Mouse (Mus musculus): ENCODE results near the gene Castor1.

The Castor1 gene

DNA sequence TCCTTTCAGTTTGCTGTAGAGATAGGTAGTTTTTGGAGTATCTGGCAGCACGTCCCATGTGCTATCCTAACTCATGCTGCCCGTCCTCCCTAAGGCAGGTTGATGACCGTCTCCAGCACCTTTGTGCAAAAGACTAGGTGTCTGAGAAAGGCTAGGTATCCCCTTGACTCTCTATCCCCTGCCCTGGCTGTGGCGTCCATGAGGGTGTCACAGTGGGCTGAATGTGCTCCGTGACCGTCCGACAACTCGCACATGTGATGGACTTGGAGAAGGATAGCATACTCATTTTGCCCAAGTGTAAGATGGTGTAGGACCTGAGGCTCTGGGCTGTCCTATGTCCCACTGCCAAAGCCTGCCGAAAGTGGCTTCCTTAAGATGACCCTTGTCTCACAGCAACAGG, 10.4 kb upstream of the Castor1 start:
- DNase-seq: no peak

DNA sequence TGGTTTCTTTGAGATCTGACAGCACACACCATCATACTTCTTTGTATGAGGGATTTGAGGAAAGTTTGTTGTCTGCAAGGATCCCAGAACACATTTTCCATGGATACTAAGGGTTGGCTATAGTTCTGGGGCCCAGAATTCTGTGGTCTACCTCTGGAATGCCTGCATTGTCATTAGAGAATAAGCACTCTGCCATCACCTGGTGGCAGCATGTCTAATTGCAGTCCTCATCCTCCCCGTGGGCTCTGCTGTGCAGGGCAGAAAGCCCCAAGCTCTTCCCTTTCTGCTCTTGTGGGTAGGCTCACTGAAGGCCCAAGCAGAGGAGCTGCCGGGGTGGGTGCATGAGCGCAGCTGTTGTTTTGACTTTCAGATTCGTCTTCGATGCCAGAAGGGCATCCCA, 8.5 kb upstream of the Castor1 start:
- no peak for DNase-seq

DNA sequence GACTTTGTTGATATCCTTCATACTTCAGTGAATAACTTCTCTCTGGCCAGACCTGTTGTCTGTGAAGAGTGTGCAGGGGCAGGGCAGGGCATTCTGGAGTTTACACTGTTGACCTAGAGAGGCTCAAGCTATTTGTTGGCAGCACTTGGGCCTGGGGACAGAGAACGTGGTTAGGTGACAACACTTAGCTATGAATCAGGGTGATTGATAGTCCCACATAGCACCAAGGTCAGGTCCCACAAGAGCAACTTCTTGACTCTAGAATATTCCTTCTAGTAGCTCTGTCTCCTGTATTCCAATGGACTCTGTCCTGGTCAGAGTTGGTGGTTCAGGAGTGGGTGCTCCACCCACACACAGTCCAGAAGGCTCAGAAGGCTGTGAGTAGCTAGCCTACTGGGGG, 7.2 kb upstream of the Castor1 start:
- DNase-seq: no peak

DNA sequence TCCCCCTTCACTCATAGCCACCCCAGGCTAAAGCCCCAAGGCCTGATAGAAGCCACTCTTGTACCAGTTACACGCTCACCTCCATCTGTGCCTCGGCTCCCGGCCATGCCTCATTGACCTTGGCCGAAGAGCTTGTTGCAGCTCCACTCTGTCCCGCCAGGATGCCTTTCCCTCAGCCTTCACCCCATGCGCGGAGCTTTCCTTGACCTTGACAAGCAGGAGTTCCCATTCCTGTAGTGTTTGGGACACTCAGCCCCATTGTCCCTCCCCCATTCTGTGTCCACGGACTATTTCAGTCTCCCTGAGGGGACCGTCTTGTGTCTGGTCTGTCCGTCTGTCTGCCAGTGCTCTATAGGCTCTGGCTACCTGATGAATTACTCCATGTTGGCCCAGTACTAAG, 4.9 kb upstream of the Castor1 start:
- DNase-seq: no peak

DNA sequence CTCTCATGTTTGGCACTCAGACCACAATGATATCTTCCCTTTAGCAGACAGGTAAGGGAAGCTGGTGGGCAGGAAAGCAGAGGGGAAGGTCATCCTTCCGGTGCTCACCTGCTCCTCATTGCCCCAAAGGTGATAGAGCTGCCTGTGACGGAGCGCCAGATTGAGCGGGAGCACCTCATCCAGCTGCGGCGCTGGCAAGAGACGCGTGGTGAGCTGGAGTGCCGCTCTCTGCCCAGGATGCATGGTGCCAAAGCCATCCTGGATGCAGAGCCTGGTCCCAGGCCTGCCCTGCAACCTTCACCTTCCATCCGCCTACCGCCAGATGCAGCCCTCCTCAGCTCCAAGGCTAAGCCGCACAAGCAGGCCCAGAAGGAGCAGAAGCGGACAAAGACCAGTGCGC, 3.5 kb upstream of the Castor1 start:
- no peak for DNase-seq

DNA sequence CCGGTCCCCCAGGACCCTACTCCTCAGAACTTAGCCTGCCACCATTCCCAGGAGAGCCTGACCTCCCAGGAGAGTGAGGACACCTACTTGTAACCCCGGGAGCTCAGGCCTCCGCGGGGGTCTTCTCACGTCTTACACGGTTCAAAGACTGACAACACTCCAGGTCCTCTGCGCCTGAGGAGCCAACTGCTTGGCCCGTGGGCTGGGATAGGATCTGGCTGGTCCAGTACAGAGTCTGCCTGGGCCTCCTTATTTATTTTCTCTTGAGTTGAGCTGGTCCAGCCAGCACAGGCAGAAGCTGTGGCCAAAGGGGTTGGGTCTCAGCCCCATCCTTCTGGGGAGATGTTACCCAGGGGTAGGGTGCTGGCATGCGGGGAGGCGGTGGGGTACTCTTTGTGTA, 3.0 kb upstream of the Castor1 start:
- no peak for DNase-seq

GRCm38 (mm10) chr11:4216248-4217000, 1.6 kb upstream of the Castor1 start:
- DNase-seq: no peak

DNA sequence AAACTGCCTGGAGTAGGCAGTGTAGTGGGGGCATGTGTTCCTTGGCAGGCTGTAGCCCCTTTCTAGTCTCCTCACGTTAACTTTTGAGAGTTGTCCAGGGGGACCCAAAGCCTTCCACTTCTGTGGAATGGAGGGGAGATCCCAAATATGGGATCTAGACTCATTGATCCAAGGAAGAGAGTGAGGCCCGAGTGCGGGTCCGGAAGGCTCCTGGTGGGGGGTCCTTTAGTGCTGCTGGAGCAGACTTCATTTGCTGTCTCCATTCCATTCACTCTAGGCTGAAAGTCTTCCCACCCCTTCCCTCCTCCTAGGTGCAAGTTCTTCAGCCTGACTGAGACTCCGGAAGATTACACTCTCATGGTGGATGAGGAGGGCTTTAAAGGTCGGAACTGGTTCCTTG, 612 bp downstream of the Castor1 start:
- DNase-seq: no peak

- DNase-seq: peak; percentile 36
These were observed 1.3 kb downstream of the Castor1 start for GRCm38 (mm10) chr11:4219317-4219751.

DNA sequence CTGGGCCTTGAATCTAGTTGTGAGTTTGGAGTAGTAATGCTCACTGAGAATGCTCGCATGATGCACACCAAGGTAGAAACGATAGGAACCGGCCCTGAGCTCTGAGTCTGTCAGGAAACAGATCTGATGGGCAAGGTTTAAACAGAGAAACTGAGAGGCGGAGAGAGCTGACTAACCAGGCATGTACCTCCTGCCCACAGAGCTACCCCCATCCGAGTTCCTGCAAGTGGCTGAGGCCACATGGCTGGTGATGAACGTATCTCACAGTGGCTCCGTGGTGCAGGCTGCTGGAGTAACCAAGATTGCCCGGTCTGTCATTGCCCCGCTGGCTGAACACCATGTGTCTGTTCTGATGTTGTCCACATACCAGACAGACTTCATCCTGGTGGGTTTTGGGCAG, 1.9 kb downstream of the Castor1 start:
- DNase-seq: no peak

GRCm38 (mm10) chr11:4220443-4221400, 2.7 kb downstream of the Castor1 start:
- peak; percentile 87 for DNase-seq

- no peak for DNase-seq
These were observed 4.3 kb downstream of the Castor1 start for GRCm38 (mm10) chr11:4222046-4222950.

DNA sequence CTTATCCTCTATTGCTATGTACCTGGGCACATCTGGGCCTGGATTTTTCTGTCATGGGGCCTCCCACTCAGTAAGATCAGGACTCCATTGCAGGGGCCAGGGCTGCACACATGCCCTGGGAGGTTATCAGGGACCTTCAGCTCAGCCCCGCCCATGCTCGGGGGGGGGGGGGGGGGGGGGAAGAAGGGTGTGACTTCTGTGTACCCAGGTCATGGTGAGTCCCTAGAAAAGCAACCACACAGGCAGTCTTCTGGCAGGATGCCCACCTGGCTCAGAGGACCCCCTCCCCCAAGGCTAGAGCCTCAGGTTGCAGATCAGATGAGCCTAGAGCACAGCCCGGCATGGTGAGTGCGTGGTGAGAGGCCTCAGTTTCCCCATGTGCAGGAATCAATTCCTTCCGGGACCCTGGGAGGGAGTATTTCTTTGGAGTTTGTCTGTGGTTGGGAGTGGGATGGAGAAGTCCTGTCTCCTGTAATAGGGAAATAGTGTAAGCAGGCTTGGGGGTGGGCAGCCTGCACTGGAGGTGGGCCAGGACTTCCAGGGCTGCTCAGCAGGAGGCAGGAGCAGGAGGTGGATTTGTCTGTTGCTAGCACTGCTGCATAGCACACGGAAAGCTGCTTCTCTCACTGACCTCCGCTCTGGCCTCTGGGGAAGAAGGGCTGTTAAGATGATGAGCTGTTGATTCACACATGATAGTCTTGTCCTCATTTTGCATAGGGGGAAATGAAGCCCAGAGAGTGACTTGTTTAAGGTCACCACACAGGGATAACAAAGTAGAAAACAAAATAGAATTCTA, 5.6 kb downstream of the Castor1 start:
- DNase-seq: no peak

- no peak for DNase-seq
These were observed 6.2 kb downstream of the Castor1 start for GRCm38 (mm10) chr11:4224223-4224622.

- no peak for DNase-seq
These were observed 8.7 kb downstream of the Castor1 start for GRCm38 (mm10) chr11:4226569-4227325.

GRCm38 (mm10) chr11:4228463-4228862, 10.4 kb downstream of the Castor1 start:
- DNase-seq: no peak

- no peak for DNase-seq
These were observed 11.8 kb downstream of the Castor1 start for GRCm38 (mm10) chr11:4229841-4230240.

DNA sequence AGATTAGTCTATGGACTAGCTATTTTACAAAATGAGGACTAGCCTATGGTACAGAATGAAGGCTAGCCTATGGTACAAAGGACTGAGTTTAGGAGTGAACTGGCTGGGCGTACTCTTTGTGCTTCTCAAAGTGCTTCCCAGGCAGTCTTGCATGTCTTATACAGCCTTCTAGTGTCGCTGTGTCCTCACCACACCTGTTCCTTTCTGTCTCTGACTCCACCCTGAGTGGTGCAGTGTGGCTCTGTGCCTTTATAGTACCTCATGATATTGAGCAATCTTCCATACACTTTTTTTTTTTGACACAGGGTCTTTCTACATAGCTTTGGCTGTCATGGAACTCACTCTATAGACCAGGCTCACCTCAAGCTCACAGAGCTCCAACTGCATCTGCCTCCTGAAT, 13.4 kb downstream of the Castor1 start:
- no peak for DNase-seq

- no peak for DNase-seq
These were observed 14.6 kb downstream of the Castor1 start for GRCm38 (mm10) chr11:4232644-4233043.

GRCm38 (mm10) chr11:4235052-4235655, 17.1 kb downstream of the Castor1 start:
- DNase-seq: no peak

All from thymus, postnatal 25 days (tissue).